Mouse (Mus musculus) urinary bladder, postnatal 4 days (tissue): Measurements from ENCODE around the gene Sprr2b.
"Not testable (repeated sequence)": the region's sequence is repeated elsewhere in the genome, so short reads cannot be mapped to it uniquely, and the experiment has no call there.

Experiments used
- DNase-seq, 2 experiments: peaks; one replicate each; pipeline ENCODE4 v3.0.0; 2021 to 2022; ENCODE audit warnings: low spot score in 2 of 2

The Sprr2b gene

DNA sequence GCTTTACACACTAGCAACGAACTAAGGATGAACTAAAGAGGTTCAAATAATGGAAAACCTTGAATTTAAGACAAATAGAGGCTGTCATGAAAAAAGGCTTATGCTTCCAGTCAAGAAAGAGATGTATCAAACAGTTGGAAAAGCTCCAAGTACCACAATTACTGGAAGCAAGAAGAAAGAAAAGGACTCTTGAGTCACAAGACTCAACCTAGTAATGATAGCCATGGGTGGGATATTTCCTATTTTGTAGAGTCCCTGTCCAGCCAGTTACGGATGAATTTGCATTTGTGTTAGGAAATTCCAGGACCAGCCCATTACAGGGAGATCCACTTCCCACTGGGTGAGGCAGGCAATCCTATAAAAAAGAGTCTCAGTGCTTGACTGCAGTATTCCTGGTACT is at the start of gene Sprr2b:
Gene Sprr2b (plus strand): TSS at position 301 of the 400 bp plus-strand sequence.
- DNase-seq: no peak

DNA sequence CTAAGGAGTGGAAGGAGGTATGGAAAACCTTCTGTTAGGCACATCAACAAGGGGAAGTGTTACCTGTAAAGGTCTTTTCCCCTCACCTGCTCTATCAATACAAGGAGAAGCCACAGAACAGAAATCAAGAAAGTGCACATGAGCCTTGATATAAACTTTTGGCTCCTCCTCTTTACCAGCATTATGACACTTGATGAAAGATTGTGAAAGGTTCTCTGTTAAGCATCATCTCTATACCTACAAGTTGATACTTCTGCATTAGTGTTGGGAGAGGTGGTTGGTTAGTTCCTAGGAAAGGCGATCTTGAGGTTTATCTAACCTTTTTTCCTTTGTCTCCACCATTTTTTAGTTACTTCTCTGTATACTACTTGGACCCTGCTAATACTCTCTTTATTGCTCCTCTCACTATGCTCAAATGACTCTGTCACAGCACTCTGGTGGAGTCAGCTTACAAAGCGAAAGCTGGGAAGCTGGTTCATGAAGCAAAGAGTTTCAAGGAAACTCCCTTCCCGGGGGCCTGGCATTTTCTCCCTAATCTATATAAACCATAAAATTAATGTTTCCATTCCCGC is 44.9 kb upstream of the Sprr2b start:
- not testable (repeated sequence) for DNase-seq

DNA sequence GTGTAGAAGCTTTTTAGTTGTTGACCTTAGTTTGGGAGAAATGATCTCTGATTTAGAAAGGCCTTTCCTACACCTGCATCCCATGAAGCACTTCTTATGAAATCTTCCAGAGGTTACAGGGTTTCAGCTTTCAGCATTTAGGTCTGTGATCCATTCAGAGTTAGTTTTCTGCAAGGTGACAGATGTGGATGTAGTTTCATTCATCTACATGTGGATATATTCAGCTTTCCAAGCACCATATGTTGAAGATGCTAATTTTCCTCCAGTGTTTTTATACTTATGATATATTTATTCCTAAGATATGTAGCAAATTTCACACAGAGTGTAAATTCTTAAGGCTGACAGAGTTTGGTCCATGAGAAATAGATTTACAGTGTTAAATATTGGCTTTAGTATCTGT is 42.9 kb upstream of the Sprr2b start:
- DNase-seq: not testable (repeated sequence)

DNA sequence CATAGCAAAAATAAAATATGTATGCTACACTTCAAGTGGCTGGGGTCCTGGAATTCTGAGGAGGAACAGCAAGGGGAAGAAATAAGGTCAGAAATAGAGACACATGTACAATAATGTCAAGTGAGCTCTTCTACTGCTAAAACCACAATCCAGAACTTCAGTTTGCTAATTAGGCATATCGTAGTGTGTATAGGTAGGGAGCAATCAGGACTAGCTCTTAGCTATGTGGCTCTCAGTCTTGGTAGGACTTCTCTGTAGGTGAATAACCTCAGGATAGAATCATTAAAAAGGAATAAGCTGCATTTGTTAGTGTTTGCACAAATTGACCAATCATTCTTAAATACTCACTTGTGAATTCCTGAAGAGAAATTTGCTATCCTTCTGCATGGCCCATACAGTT is 42.4 kb upstream of the Sprr2b start:
- not testable (repeated sequence) for DNase-seq

DNA sequence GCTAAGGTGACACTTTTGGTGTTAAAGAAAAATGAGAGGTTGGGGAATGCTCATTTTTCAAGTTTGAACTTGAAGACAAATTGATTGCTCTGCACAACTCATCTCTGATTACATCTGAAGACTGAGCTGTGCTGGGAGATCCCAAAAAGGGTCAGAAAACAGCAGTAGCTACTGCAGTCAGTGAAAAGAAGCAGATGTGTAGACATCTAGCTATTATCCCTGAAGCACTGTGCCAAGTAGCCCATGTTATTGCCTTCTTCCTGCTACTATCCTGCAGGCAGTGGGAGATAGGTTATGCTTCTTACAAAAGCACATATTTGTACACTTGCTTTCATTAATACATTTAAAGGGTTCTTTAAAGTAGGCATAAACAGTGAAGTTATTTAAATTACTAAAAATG is 36.8 kb upstream of the Sprr2b start:
- DNase-seq: not testable (repeated sequence)

DNA sequence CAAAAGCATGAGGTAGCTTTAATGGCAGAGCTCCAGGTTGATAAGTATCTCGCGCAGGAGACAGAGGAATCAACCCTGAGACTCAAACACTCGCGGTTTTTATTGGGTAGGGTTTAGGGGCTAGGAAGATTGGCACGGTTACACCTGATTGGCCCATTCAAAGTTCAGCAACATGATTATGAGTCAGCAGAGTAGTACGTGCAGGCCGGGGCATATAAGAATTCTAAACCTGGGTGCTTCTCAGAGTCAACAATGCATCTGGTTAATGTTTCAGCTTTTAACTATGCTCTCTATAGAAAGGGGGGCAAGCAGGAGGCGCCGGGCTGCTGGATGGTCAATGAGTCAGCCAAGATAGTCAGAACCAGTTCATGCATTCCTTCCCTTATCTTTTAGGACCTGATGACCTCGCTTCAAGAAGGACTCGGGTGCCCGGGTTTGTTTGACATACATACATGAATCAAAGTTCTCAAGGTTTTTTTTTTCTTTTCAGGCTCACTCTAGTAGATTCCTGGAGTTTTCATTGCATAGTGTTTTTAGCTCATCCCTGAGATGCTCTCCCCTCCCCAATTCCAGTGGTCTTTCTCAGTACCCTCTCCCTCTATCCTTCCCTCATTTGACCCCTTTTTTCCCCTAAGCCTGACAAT is 35.3 kb upstream of the Sprr2b start:
- DNase-seq: not testable (repeated sequence)

DNA sequence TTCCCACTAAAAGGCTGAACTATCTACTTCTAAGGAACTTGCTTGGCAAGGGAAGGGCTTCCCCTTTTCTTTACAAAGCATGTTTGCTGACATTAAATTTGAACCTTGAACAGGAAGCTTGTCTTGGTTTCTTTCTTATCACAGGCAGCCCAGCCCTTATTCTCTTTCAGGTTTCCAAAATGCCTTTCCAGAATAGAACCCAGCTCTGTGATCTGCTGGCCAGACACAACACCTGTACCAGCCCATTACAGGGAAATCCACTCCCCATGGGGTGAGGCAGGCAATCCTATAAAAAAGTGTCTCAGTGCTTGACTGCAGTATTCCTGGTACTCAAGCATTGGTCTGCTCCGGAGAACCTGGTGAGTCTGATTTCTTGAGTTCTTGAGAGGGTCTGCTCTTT is 31.3 kb upstream of the Sprr2b start, which contains the start of gene Sprr2a3:
Gene Sprr2a3 (plus strand): TSS at position 317 of the 400 bp plus-strand sequence.
- not testable (repeated sequence) for DNase-seq

DNA sequence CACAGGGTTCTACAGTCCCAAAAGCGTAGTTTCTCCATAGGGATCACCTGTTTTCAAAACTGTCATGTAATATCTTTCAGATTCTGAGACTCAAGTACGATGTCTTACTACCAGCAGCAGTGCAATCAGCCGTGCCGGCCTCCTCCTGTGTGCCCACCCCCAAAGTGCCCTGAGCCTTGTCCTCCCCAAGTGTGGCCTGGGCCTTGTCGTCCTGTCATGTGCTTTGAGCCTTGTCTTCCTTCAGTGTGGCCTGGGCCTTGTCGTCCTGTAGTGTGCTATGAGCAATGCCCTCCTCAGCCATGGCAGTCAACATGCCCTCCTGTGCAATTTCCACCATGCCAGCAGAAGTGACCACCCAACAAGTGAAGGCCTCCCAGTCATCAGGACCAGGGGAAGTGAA is 27.9 kb upstream of the Sprr2b start:
- not testable (repeated sequence) for DNase-seq

DNA sequence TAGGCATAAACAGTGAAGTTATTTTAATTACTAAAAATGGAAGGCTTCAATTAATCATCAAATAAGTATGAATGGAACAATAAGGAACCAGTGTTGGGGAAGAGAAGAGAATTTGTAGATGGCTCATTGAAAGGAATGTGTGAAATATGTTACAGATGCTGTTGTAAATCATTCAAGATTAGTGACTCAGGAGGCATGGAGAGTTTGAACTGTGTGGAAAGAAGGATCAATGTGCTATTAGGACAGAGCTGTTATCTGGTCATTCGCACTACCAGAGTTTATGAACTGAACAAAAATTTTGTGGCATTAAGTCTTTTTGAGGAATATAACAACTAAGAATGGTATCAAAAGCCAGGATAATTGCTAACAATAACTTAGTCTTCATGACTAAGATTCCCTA is 9.0 kb upstream of the Sprr2b start:
- no peak for DNase-seq

DNA sequence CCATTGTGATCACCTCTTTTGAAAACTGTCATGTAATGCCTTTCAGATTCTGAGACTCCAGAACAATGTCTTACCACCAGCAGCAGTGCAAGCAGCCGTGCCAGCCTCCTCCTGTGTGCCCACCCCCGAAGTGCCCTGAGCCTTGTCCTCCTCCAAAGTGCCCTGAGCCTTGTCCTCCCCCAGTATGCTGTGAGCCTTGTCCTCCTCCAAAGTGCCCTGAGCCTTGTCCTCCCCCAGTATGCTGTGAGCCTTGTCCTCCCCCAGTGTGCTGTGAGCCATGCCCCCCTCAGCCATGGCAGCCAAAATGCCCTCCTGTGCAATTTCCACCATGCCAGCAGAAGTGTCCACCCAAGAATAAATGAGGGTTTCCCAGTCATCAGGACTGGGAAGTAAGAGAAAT is 964 bp downstream of the Sprr2b start:
- DNase-seq: no peak

DNA sequence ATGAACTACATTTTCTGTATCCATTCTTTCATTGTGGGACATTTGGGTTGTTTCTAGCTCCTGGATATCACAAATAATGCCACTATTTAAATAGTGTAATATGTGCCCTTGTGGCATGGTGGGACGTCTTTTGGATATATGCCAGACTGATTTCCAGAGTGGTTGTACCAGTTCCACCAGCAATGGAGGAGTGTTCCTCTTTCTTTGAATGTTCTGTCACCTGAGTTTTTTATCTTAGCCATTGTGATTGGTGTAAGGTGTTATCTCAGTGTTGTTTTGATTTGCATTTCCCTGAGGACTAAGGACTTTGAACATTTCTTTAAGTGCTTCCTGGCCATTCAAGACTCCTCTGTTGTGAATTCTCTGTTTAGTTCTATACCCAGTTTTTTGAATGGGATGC is 19.9 kb downstream of the Sprr2b start:
- DNase-seq: no peak

DNA sequence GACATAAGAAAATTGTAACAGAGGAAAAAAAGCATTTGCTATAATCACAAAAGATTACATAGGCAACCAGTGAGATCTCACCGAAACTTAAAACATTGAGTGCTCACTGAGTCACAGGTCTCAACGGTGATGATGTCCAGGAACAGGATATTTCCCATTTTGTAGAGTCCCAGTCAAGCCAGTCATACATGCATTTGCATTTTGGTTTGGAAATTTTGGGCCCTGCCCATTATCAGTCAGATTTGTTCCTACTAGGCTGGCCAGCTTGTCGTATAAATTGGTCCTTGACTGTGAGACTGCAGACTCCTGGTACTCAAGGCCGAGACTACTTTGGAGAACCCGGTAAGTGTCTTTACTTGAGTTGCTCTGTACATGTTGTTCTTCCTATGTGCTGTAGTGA is 22.4 kb downstream of the Sprr2b start, which contains the start of gene Sprr2d:
Gene Sprr2d (plus strand): TSS at position 301 of the 400 bp plus-strand sequence.
- DNase-seq: no peak

DNA sequence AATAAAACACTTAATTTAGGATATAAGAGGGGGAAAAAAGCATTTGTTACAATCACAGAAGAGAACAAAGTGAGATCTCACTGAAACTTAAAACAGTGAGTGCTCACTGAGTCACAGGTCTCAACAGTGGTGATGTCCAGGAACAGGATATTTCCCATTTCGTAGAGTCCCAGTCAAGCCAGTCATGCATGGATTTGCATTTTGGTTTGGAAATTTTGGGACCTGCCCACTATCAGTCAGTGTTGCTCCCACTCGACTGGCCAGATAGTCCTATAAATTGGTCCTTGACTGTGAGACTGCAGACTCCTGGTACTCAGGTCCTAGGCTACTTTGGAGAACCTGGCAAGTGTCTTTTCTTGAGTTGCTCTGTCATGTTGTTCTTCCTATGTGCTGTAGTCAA is 35.4 kb downstream of the Sprr2b start, which contains the start of gene Sprr2e:
Gene Sprr2e (plus strand): TSS at position 301 of the 400 bp plus-strand sequence.
- no peak for DNase-seq

DNA sequence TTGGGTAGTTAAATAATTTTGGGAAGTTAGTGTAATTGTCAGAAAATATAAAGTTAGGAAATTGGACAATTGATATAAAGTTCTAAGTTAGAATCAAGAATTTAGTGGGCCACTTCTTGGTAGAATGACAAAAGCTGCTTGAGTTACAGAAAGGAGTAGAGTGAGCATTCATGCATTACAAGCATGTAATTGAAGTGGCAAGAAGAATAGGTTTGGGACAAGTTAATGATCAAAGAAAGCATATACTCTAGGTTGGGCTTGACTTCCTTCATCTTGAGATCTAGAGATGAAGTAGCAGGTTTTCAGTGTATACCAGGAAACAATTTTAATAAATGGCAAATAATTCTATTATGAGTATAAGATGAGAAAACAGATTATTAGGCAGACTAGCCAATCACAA is 45.2 kb downstream of the Sprr2b start:
- DNase-seq: no peak

DNA sequence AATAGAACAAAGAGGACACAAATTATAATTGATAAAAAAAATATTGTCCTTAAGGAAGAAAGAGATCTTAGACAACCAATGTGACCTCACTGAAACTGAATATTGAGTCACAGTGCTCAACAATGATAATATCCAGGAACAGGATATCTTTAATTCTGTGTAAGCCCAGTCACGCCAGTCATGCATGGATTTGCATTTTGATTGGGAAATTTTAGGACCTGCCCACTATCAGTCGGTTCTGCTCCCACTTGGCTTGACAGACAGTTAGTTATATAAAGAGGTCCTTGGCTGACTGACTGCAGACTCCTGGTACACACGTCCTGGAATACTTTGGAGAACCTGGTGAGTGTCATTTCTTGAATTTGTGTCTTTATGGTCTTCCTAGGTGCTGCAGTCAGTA is 48.5 kb downstream of the Sprr2b start, which contains the start of gene Sprr2f:
Gene Sprr2f (plus strand): TSS at position 301 of the 400 bp plus-strand sequence.
- DNase-seq: no peak
